Mouse (Mus musculus) midbrain, embryonic 14.5 days (tissue): ENCODE results near the gene Xpo6. TPM values are rescaled to one million over a fixed set of nuclear protein-coding genes. Genes with fewer than 3 reads are reported as not detected.

Source experiments
- ATAC-seq: fragments of 200-750 bp; cut with Nextera tagmentation; 2 replicates; pipeline ENCODE4 v1.8.0; 2017; ENCODE audit warnings: moderate number of reproducible peaks, moderate library complexity; ENCODE audit not compliant: low FRiP score, low TSS enrichment
- DNase-seq: peaks from one replicate; pipeline ENCODE4 v3.0.0-alpha.2; 2015
- H3K27ac ChIP-seq: fragments of 300-500 bp; sonication (generic); replicated peaks from 2 replicates; pipeline ENCODE4 v1.5.1; 2014; ENCODE audit warnings: mild to moderate bottlenecking, low read depth, low read length, moderate library complexity
- H3K27me3 ChIP-seq: fragments of 300-500 bp; sonication (generic); 2 replicates; pipeline ENCODE4 v1.6.1; 2014; ENCODE audit warnings: low read length, control low read depth, mixed read lengths; ENCODE audit not compliant: control insufficient read depth, insufficient read depth
- H3K36me3 ChIP-seq: fragments of 300-500 bp; sonication (generic); 2 replicates; pipeline ENCODE4 v1.6.1; 2014; ENCODE audit warnings: low read length, control low read depth; ENCODE audit not compliant: control insufficient read depth, insufficient read depth
- H3K4me1 ChIP-seq: fragments of 300-500 bp; sonication (generic); 2 replicates; pipeline ENCODE4 v1.6.1; 2014; ENCODE audit warnings: mild to moderate bottlenecking, antibody characterized with exemption, low read length, control low read depth; ENCODE audit not compliant: control insufficient read depth, insufficient read depth
- H3K4me2 ChIP-seq: fragments of 300-500 bp; sonication (generic); 2 replicates; pipeline ENCODE4 v1.6.1; 2014; ENCODE audit warnings: mild to moderate bottlenecking, low read length, moderate library complexity
- H3K4me3 ChIP-seq: fragments of 300-500 bp; sonication (generic); replicated peaks from 2 replicates; pipeline ENCODE4 v1.5.1; 2014; ENCODE audit warnings: low read depth, low read length
- H3K9ac ChIP-seq: fragments of 300-500 bp; sonication (generic); replicated peaks from 2 replicates; pipeline ENCODE4 v1.6.1; 2014; ENCODE audit warnings: mild to moderate bottlenecking, low read length, moderate library complexity
- H3K9me3 ChIP-seq: fragments of 300-500 bp; sonication (generic); 2 replicates; pipeline ENCODE4 v1.6.1; 2016; ENCODE audit warnings: low read length, control low read depth, mixed read lengths; ENCODE audit not compliant: control insufficient read depth
- WGBS: fragments of 180-500 bp; shearing (Covaris S2); extraction: QIAGEN DNeasy Blood & Tissue Kit; methylation state at CpG from one replicate; pipeline ENCODE4 v1.1.7; 2014; 5-methylcytosine and 5-hydroxymethylcytosine counted together
- polyA plus RNA-seq: library from polyadenylated mRNA; unstranded; fragments of >200 nt; fragmentation: Nextera tagmentation; extraction: Ambion mirVana; gene quantifications from 2 replicates; pipeline ENCODE4 v1.2.1, GENCODE M21; 2014

Xpo6 gene
- polyA plus RNA-seq, 1 experiment from 2014 or later: 64.2 TPM

GRCm38 (mm10) chr7:126216867-126217266 is 16.6 kb upstream of the Xpo6 start:
- ATAC-seq (no peak), DNase-seq (no peak)
- Histone ChIP-seq H3K9ac (no peak overlapping the region), H3K4me1 (no peaks in the 10 kb centered on the region), H3K27me3 (no peaks in the 10 kb centered on the region), H3K36me3 (no peaks in the 10 kb centered on the region), H3K4me3 (no peak overlapping the region), H3K9me3 (no peaks in the 10 kb centered on the region), H3K4me2 (no peak overlapping the region), H3K27ac (no peak overlapping the region)
- 20% methylated on average over 1 of the region's 1 CpGs for WGBS

DNA sequence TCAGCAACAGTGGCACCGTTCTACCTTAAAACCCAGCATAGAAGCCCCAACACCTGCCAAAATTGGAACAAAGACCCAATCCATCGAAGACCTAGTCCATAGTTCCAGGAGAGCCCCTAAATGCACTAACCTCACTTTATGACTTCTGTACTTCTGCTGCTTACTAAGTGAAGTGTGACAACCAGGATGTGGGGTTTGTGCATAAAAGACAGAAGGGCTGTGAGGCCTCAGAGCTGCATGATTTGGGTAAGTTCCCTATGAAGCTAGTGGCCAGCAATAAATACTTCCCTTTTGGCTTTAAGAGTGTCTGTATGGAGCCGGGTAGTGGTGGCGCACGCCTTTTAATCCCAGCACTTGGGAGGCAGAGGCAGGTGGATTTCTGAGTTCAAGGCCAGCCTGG is 10.6 kb upstream of the Xpo6 start:
- Histone ChIP-seq H3K4me2 (no peak overlapping the region), H3K27me3 (no peaks in the 10 kb centered on the region), H3K27ac (no peak overlapping the region), H3K4me1 (no peaks in the 10 kb centered on the region), H3K36me3 (no peaks in the 10 kb centered on the region), H3K9me3 (no peaks in the 10 kb centered on the region), H3K4me3 (no peak overlapping the region), H3K9ac (no peak overlapping the region)
- DNase-seq: no peak
- ATAC-seq: no peak
- 89% methylated on average over 5 of the region's 5 CpGs for WGBS

DNA sequence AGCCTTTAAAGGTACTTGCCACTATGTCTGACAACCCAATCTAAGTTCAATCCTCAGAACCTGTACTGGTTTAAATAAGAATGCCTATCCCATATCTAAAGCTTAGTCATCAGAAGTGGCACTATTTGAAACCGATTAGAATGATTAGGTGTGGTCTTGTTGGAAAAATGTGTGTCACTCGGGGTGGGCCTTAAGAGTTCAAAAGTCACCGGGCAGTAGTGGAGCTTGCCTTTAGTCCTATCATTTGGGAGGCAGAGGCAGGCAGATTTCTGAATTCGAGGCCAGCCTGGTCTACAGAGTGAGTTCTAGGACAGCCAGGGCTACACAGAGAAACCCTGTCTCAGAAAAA is 670 bp upstream of the Xpo6 start:
- ATAC-seq: no peak
- Histone ChIP-seq H3K4me1 (peaks cover 18% of the 10 kb centered on the region), H3K9me3 (no peaks in the 10 kb centered on the region), H3K4me2 (peak overlapping the region; percentile 86), H3K36me3 (no peaks in the 10 kb centered on the region), H3K9ac (no peak overlapping the region), H3K27me3 (no peaks in the 10 kb centered on the region), H3K27ac (peak overlapping the region; percentile 87), H3K4me3 (peak overlapping the region; percentile 96)
- 99% methylated on average over 4 of the region's 4 CpGs for WGBS
- no peak for DNase-seq

DNA sequence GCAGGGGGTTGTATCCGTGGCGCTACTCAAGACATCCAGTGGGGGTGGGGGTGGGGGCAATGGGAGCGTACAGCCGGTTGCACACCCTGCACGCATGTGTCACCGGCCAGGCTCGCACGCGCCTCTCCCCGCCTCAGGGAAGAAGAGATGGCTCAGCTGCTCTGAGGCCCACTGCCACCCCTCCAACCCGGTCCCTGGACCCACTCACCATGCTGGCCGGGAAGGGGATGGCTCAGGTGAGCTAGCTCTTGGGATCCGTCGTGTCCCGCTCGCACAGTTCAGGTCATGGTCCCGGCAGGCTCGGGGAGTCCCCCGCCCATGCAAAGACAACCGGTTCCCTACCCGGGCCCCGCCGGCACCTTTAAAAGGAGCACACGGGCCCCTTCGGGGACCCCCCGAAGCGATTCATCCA is 604 bp downstream of the Xpo6 start:
- under 1% methylated on average over 27 of the region's 27 CpGs for WGBS
- Histone ChIP-seq H3K4me2 (peak overlapping the region; percentile 86), H3K4me3 (peak overlapping the region; percentile 96), H3K4me1 (peaks cover 18% of the 10 kb centered on the region), H3K36me3 (no peaks in the 10 kb centered on the region), H3K9me3 (no peaks in the 10 kb centered on the region), H3K27me3 (no peaks in the 10 kb centered on the region), H3K9ac (peak overlapping the region; percentile 94), H3K27ac (peak overlapping the region; percentile 87)
- ATAC-seq (peak; percentile 49), DNase-seq (peak; percentile 67)

- 9% methylated on average over 1 of the region's 1 CpGs for WGBS
- Histone ChIP-seq H3K36me3 (no peaks in the 10 kb centered on the region), H3K27ac (no peak overlapping the region), H3K27me3 (no peaks in the 10 kb centered on the region), H3K4me3 (peak overlapping the region; percentile 96), H3K4me2 (peak overlapping the region; percentile 86), H3K9me3 (no peaks in the 10 kb centered on the region), H3K9ac (peak overlapping the region; percentile 94; the same call in 1 of the 2 replicates), H3K4me1 (peaks cover 18% of the 10 kb centered on the region)
- DNase-seq (no peak), ATAC-seq (no peak)
Observed at GRCm38 (mm10) chr7:126198926-126199325, 1.4 kb downstream of the Xpo6 start.

DNA sequence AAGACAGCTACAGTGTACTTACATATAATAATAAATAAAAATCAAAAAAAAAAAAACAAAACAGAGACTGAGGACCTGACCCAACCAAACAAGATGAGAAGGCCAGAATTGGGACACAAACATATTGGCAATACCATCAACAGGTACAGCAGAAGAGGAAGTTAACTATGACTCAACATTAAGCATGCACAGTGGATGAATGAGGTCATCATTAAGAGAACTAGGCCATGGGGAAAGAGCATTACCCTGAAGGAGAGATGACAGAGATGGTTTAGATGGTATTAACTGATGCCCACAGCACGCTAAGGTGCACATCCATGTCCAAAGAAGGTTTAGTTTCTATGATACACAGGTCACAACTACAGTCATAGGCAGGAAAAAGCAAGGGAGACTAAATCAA is 6.1 kb downstream of the Xpo6 start:
- no peak overlapping the region for H3K4me2 ChIP-seq
- H3K9me3 ChIP-seq: no peaks in the 10 kb centered on the region
- H3K27me3 ChIP-seq: no peaks in the 10 kb centered on the region
- H3K4me3 ChIP-seq: no peak overlapping the region
- no peak for ATAC-seq
- H3K36me3 ChIP-seq: no peaks in the 10 kb centered on the region
- no peak for DNase-seq
- no peak overlapping the region for H3K27ac ChIP-seq
- peaks cover 15% of the 10 kb centered on the region for H3K4me1 ChIP-seq
- H3K9ac ChIP-seq: no peak overlapping the region
- 97% methylated on average over 1 of the region's 1 CpGs for WGBS

DNA sequence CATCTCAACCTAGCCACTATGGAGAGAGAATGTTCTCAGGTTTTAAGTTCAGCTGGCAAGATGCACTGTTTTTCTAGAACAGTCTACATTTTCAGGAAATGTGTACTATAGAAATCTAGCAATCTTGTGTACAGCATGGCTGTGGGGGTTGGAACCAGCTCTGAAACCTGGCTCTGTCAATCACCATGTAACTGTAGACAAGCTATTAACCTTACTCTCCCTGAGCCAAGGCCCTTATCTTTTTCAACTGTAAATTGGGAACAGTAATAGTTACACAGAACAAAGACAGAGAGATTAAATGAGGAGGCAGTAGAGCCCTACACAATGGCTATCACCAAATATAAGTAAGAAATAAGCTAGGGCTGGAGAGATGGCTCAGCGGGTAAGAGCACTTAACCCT is 8.8 kb downstream of the Xpo6 start:
- Histone ChIP-seq H3K4me3 (no peak overlapping the region), H3K4me2 (no peak overlapping the region), H3K27ac (no peak overlapping the region), H3K4me1 (no peaks in the 10 kb centered on the region), H3K36me3 (no peaks in the 10 kb centered on the region), H3K27me3 (no peaks in the 10 kb centered on the region), H3K9me3 (no peaks in the 10 kb centered on the region), H3K9ac (no peak overlapping the region)
- WGBS: 97% methylated on average over 1 of the region's 1 CpGs
- DNase-seq: no peak
- no peak for ATAC-seq

DNA sequence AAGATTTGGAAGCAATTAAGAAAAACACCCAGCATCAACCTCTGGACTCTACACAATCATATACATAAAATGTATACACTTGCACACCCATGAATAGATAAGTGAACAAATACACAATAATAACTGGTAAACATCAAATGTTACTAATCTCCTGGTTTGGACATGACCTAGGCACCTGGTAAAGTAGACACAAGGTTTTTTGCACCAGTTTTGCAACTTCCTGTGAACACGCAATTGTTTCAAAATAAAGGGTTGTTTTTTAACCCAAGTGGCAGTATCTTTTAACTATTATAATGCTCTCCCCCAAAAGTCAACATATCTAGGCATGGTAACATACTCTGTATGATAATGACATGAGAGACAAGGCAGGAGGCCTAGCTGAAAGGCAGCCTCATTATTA is 10.8 kb downstream of the Xpo6 start:
- Histone ChIP-seq H3K9me3 (no peaks in the 10 kb centered on the region), H3K27me3 (no peaks in the 10 kb centered on the region), H3K27ac (no peak overlapping the region), H3K4me1 (no peaks in the 10 kb centered on the region), H3K36me3 (no peaks in the 10 kb centered on the region), H3K4me3 (no peak overlapping the region), H3K4me2 (no peak overlapping the region), H3K9ac (no peak overlapping the region)
- no peak for ATAC-seq
- DNase-seq: no peak
- 100% methylated on average over 1 of the region's 1 CpGs for WGBS

DNA sequence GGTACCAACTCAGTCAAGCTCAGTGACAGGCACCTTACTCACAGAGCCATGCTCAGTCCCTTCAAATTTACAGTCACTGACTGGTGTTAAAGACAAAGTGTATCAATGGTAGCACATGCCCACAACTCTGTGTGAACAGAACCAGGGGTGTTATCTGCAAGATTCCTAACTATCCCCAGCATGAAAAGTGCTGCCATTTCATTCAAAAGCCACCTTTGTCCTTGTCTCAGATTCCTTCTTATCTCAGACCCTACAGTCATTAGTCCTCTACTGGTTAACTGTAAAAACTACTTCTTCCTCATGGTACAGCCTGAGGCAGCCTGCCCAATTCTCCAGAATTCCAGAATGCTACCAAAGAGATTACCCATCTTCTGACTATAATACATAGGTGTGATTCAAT is 14.3 kb downstream of the Xpo6 start:
- ATAC-seq (no peak), DNase-seq (no peak)
- no peaks in the 10 kb centered on the region for H3K27me3 ChIP-seq
- H3K9me3 ChIP-seq: no peaks in the 10 kb centered on the region
- H3K4me2 ChIP-seq: no peak overlapping the region
- no peak overlapping the region for H3K4me3 ChIP-seq
- H3K9ac ChIP-seq: no peak overlapping the region
- H3K27ac ChIP-seq: no peak overlapping the region
- no peaks in the 10 kb centered on the region for H3K4me1 ChIP-seq
- H3K36me3 ChIP-seq: no peaks in the 10 kb centered on the region
